Mouse (Mus musculus) forebrain, embryonic 15.5 days (tissue): ENCODE data around the gene Rrp12. TPM values are rescaled to one million over a fixed set of nuclear protein-coding genes. Genes with fewer than 3 reads are reported as not detected.
"Not testable (repeated sequence)": the region's sequence is repeated elsewhere in the genome, so short reads cannot be mapped to it uniquely, and the experiment has no call there.

Source experiments
- ATAC-seq: fragments of 200-750 bp; cut with Nextera tagmentation; replicated peaks from 2 replicates; pipeline ENCODE4 v1.8.0; 2017; ENCODE audit warnings: mild to moderate bottlenecking, moderate TSS enrichment, moderate library complexity
- H3K27ac ChIP-seq: fragments of 300-500 bp; sonication (generic); replicated peaks from 2 replicates; pipeline ENCODE4 v1.5.1; 2015; ENCODE audit warnings: mild to moderate bottlenecking, inconsistent platforms
- H3K27me3 ChIP-seq: fragments of 300-500 bp; sonication (generic); 2 replicates; pipeline ENCODE4 v1.6.1; 2015; ENCODE audit warnings: inconsistent platforms
- H3K36me3 ChIP-seq: fragments of 300-500 bp; sonication (generic); 2 replicates; pipeline ENCODE4 v1.6.1; 2015; ENCODE audit warnings: mild to moderate bottlenecking, inconsistent platforms
- H3K4me1 ChIP-seq: fragments of 300-500 bp; sonication (generic); 2 replicates; pipeline ENCODE4 v1.6.1; 2015; ENCODE audit warnings: inconsistent platforms
- H3K4me2 ChIP-seq: fragments of 300-500 bp; sonication (generic); replicated peaks from 2 replicates; pipeline ENCODE4 v1.6.1; 2015; ENCODE audit warnings: mild to moderate bottlenecking, inconsistent platforms
- H3K4me3 ChIP-seq: fragments of 300-500 bp; sonication (generic); 2 replicates; pipeline ENCODE4 v1.5.1; 2015; ENCODE audit warnings: mild to moderate bottlenecking, inconsistent platforms
- H3K9ac ChIP-seq: fragments of 300-500 bp; sonication (generic); replicated peaks from 2 replicates; pipeline ENCODE4 v1.6.1; 2015; ENCODE audit warnings: mild to moderate bottlenecking, inconsistent platforms
- H3K9me3 ChIP-seq: fragments of 300-500 bp; sonication (generic); 2 replicates; pipeline ENCODE4 v1.6.1; 2016; ENCODE audit warnings: inconsistent platforms
- WGBS: fragments of 180-500 bp; shearing (Covaris S2); methylation state at CpG from one replicate; pipeline ENCODE4 v1.1.7; 2015; ENCODE audit warnings: mixed read lengths; 5-methylcytosine and 5-hydroxymethylcytosine counted together
- polyA plus RNA-seq: library from polyadenylated mRNA; unstranded; fragments of >200 nt; fragmentation: Nextera tagmentation; extraction: Ambion mirVana; gene quantifications from 2 replicates; pipeline ENCODE4 v1.2.1, GENCODE M21; 2015

Rrp12 gene
- polyA plus RNA-seq, 1 experiment from 2014 or later: 17.3 TPM

GRCm38 (mm10) chr19:41857086-41857762, 38.7 kb downstream of the Rrp12 start:
- H3K36me3 ChIP-seq: 0 out of 2 replicates have a peak, but pooled peaks cover 7% of the 10 kb centered on the region
- no peaks in the 10 kb centered on the region for H3K4me1 ChIP-seq
- 92% methylated on average over 5 of the region's 5 CpGs for WGBS
- no peaks in the 10 kb centered on the region for H3K9me3 ChIP-seq
- no peaks in the 10 kb centered on the region for H3K27me3 ChIP-seq
- H3K4me2 ChIP-seq: no peak overlapping the region
- no peak for ATAC-seq
- no peak overlapping the region for H3K9ac ChIP-seq
- no peak overlapping the region for H3K27ac ChIP-seq
- no peak overlapping the region for H3K4me3 ChIP-seq

- Histone ChIP-seq H3K4me3 (no peak overlapping the region), H3K9me3 (no peaks in the 10 kb centered on the region), H3K4me2 (no peak overlapping the region), H3K9ac (no peak overlapping the region), H3K27ac (no peak overlapping the region), H3K4me1 (peaks cover 22% of the 10 kb centered on the region), H3K36me3 (no peaks in the 10 kb centered on the region), H3K27me3 (no peaks in the 10 kb centered on the region)
- no peak for ATAC-seq
- 88% methylated on average over 4 of the region's 4 CpGs for WGBS
These were observed 43.5 kb downstream of the Rrp12 start for GRCm38 (mm10) chr19:41852423-41852822.

- peak overlapping the region; percentile 18 for H3K4me2 ChIP-seq
- no peak overlapping the region for H3K4me3 ChIP-seq
- peak overlapping the region; percentile 83 for H3K27ac ChIP-seq
- no peaks in the 10 kb centered on the region for H3K9me3 ChIP-seq
- peaks cover 33% of the 10 kb centered on the region for H3K4me1 ChIP-seq
- H3K9ac ChIP-seq: peak overlapping the region; percentile 14; the same call in 1 of the 2 replicates
- no peak for ATAC-seq
- no peaks in the 10 kb centered on the region for H3K27me3 ChIP-seq
- 9% methylated on average over 14 of the region's 14 CpGs for WGBS
- no peaks in the 10 kb centered on the region for H3K36me3 ChIP-seq
These were observed 45.0 kb downstream of the Rrp12 start for GRCm38 (mm10) chr19:41850719-41851543.

DNA sequence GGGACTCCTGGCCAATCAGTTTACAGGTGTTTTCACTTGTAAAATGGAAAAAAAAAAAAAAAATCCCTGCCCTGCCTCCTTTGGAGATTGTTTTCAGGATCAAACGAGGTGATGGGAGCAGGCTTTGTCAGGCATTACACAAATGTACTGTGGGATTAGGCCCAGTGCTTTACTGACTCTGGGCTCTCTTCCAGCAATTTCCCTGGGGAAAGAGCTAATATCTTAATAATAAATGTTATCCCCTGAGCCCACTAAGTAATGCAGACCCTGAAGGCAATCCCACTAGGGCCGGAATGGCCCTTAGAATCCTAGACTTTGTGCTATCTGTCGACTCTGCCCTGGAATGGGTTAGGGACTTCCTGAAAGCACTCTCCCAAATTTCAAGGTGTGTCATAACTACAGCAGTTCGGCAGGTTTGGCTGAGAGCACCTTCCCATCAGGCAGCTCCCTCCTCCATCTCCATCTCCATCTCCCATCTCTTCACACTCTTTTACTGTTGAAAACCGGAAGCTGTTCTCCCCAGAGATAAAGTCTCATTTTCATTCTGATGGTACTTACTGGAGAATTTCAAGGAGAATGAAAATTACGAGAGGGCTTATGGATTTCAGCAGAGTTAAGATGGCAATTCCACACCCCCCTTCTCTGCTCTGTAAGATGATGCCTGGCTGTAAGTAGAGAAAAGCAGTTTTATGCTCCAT, 45.8 kb downstream of the Rrp12 start:
- Histone ChIP-seq H3K27ac (peak overlapping the region; percentile 83), H3K4me2 (no peak overlapping the region), H3K9ac (no peak overlapping the region), H3K4me1 (peaks cover 41% of the 10 kb centered on the region), H3K4me3 (no peak overlapping the region), H3K36me3 (no peaks in the 10 kb centered on the region), H3K9me3 (no peaks in the 10 kb centered on the region), H3K27me3 (no peaks in the 10 kb centered on the region)
- ATAC-seq: no peak
- 6% methylated on average over 6 of the region's 6 CpGs for WGBS

DNA sequence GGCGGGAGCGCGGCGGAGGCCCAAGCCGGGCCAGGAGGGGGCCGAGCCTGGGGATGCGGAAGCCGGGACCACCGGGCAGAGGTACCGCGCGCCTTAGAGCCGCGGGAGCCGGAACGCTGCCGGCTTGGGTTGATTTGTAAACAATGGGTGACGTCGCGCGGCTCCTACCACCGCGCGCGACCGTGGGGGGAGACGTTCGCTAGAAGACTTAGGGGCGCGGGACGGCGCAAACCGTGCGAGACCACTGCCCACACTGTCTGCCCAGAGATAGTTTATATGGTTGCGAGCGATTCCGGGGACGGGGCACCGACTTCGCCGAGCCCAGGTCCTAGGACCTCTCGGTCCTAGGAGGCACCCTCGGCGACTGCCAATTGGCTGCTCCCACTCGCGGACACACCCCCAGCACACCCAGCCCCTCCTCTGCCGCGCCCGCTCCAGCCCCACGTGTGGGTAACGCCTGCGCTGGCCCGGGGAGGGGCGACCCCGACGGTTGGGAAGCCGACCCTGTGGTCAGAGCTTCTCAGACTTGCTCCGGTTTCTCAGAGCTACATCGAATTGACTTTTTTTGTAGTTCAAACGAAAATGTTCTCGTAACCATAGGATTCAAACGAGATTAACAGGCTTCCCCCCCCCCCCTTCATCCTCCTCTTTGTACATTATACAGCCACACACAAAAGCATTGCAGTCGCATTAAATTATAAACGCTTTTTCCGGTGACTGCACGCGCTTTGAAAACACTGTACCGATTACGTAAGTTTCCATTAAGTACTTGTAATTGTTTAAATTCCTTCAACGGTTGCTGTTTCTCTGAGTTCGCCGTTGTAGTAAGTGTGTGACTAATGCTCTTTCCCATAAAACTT, 47.8 kb downstream of the Rrp12 start, which contains the start of gene Frat2:
Gene Frat2 (minus strand): TSS at position 141 of the 860 bp plus-strand sequence.
- no peaks in the 10 kb centered on the region for H3K27me3 ChIP-seq
- peak within 1 kb of the TSS; percentile 95 for H3K27ac ChIP-seq
- no peaks in the 10 kb centered on the region for H3K9me3 ChIP-seq
- under 1% methylated on average over 72 of the region's 72 CpGs for WGBS
- H3K4me2 ChIP-seq: peak within 1 kb of the TSS; percentile 88
- H3K4me3 ChIP-seq: peak within 1 kb of the TSS; percentile 69
- H3K4me1 ChIP-seq: peaks cover 44% of the 10 kb centered on the region
- no peaks in the 10 kb centered on the region for H3K36me3 ChIP-seq
- H3K9ac ChIP-seq: peak within 1 kb of the TSS; percentile 73
- ATAC-seq: peak; percentile 95

- H3K27me3 ChIP-seq, H3K9me3 ChIP-seq, H3K36me3 ChIP-seq: not testable (repeated sequence)
- peak; percentile 73 for ATAC-seq
- Histone ChIP-seq H3K27ac (peak overlapping the region; percentile 95), H3K4me3 (peak overlapping the region; percentile 69), H3K4me1 (peaks cover 44% of the 10 kb centered on the region), H3K9ac (peak overlapping the region; percentile 73), H3K4me2 (peak overlapping the region; percentile 88)
- under 1% methylated on average over 42 of the region's 53 CpGs for WGBS
These were observed 48.4 kb downstream of the Rrp12 start for GRCm38 (mm10) chr19:41847614-41847991.

DNA sequence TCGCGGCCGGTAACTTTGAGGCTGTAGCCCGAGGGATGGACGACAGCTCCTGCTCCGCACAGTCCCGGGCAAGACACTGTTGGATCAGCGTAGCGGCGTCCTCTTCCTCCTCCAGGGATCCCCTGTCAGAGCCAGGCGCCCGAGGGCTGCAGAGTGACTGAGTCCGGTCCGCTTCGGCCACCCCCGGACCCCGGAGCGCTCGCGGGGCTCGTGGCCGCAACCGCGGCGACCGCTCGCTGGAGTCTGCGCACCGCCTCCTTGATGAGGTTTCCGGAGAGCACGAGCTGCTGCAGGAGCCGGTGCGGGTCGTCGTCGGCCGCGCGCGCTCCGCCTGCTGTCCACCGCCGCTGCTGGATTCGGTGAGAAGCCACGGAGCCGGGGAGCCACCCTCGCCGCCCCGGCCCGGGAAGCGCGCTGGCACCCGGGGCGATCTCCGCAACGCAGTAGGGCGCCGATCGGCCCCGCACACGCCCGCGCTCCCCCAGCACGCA, 48.8 kb downstream of the Rrp12 start:
- H3K4me3 ChIP-seq: peak overlapping the region; percentile 69
- H3K9me3 ChIP-seq: no peaks in the 10 kb centered on the region
- H3K4me1 ChIP-seq: peaks cover 44% of the 10 kb centered on the region
- peak; percentile 1 for ATAC-seq
- H3K9ac ChIP-seq: peak overlapping the region; percentile 73
- H3K4me2 ChIP-seq: peak overlapping the region; percentile 88
- no peaks in the 10 kb centered on the region for H3K27me3 ChIP-seq
- WGBS: under 1% methylated on average over 61 of the region's 64 CpGs
- H3K27ac ChIP-seq: peak overlapping the region; percentile 95
- H3K36me3 ChIP-seq: no peaks in the 10 kb centered on the region

DNA sequence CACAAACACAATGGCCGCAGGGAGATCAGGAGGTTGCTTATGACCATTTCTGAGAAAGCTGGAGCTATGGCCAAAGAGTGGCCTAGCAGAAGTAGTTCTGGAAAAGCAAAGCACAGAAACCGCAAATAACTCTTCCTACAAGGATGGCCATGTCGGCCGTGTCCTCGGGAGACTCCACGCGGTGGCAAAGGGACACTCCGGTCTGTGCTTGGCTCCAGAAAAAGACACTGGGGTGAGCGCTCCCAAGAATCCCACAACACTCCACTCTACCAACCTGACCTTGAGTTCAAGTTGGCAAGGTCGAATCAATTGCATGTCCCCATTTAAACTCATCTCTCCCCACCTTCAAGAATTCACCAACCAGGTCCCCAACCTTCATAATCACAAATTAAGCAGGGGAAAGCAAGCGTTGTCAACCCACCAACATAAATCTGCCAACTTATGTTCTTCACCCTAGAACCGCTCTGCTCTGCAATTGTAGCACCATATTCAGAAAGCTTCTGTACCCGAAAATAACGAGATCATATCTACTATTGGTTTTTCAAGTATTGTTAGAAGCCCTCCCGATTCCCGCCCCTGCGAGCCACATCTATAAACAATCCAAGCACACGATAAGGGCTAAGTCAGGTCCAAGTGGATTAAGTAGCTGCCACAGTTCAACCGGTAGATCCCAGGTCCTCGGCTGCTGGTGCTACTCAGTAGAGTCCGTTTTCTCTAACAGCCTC, 49.4 kb downstream of the Rrp12 start:
- Histone ChIP-seq H3K4me2 (peak overlapping the region; percentile 88), H3K4me1 (peaks cover 41% of the 10 kb centered on the region), H3K9me3 (no peaks in the 10 kb centered on the region), H3K36me3 (no peaks in the 10 kb centered on the region), H3K9ac (peak overlapping the region; percentile 73), H3K4me3 (peak overlapping the region; percentile 69), H3K27ac (peak overlapping the region; percentile 95), H3K27me3 (no peaks in the 10 kb centered on the region)
- no peak for ATAC-seq
- WGBS: 7% methylated on average over 21 of the region's 21 CpGs

DNA sequence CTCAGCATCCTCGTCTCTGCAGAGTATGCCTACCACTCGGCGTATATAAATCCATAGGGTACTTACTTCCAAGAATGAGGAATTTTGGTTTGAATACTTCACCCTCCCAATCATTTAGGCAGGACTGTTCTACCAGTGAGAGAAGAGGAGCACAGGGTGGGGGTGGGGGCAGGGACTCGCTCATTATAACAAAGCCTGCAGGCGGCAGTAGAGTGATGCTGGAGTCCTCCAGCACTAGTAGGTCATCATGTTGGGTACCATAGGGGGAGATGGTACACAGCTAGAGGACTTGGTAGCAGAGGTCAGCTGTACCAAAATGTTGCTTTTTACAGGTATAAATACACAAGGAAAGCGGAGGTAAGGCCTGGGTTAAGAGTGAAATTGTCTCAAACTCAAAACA, 51.6 kb downstream of the Rrp12 start:
- Histone ChIP-seq H3K9ac (no peak overlapping the region), H3K36me3 (no peaks in the 10 kb centered on the region), H3K9me3 (no peaks in the 10 kb centered on the region), H3K27me3 (no peaks in the 10 kb centered on the region), H3K4me3 (no peak overlapping the region), H3K4me1 (peaks cover 22% of the 10 kb centered on the region), H3K4me2 (no peak overlapping the region), H3K27ac (no peak overlapping the region)
- no peak for ATAC-seq
- WGBS: 83% methylated on average over 6 of the region's 6 CpGs

- H3K27ac ChIP-seq: no peak overlapping the region
- no peaks in the 10 kb centered on the region for H3K36me3 ChIP-seq
- H3K27me3 ChIP-seq: no peaks in the 10 kb centered on the region
- peaks cover 22% of the 10 kb centered on the region for H3K4me1 ChIP-seq
- H3K9ac ChIP-seq: no peak overlapping the region
- no peak overlapping the region for H3K4me3 ChIP-seq
- H3K9me3 ChIP-seq: no peaks in the 10 kb centered on the region
- no peak for ATAC-seq
- 90% methylated on average over 4 of the region's 4 CpGs for WGBS
- no peak overlapping the region for H3K4me2 ChIP-seq
These were observed 53.3 kb downstream of the Rrp12 start for GRCm38 (mm10) chr19:41842706-41843105.

DNA sequence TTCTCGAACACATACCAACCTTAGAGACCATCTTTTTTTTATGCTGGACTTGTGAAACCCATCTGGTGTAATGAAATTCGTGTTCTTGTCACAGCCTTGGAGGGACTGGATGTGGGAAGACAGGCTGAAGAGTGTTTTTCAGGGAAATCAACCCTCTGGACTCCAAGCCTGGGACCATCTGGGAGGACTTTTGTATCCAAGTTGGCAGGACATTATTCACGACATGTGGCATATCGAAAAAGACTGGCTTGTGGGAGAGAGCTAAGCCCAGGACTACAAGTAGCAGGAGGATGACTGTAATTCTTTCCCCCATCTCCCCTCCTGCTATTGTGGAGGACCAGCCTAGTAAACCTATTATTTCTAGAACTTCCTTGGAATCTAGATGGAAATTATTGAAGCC, 53.8 kb downstream of the Rrp12 start:
- no peaks in the 10 kb centered on the region for H3K27me3 ChIP-seq
- no peak overlapping the region for H3K4me3 ChIP-seq
- peaks cover 22% of the 10 kb centered on the region for H3K4me1 ChIP-seq
- H3K9me3 ChIP-seq: no peaks in the 10 kb centered on the region
- H3K36me3 ChIP-seq: no peaks in the 10 kb centered on the region
- no peak overlapping the region for H3K9ac ChIP-seq
- no peak for ATAC-seq
- no peak overlapping the region for H3K4me2 ChIP-seq
- WGBS: 62% methylated on average over 4 of the region's 4 CpGs
- H3K27ac ChIP-seq: 0 out of 2 replicates have a peak overlapping the region, but pooled peaks have one; percentile 25
